Mouse (Mus musculus): ENCODE results near the gene Fam114a2.

Gene Fam114a2

GRCm38 (mm10) chr11:57519304-57519703 is 887 bp upstream of the Fam114a2 start:
- in situ Hi-C loops (cut with MboI, MseI): no loop called here

GRCm38 (mm10) chr11:57518751-57519148 is 333 bp upstream of the Fam114a2 start:
- in situ Hi-C loops (cut with MboI, MseI): no loop called here

GRCm38 (mm10) chr11:57516946-57517441 is 1.4 kb downstream of the Fam114a2 start:
- in situ Hi-C loops (cut with MboI, MseI): no loop called here

GRCm38 (mm10) chr11:57515218-57515617 is 3.2 kb downstream of the Fam114a2 start:
- in situ Hi-C loops (cut with MboI, MseI): no loop called here

- in situ Hi-C loops (cut with MboI, MseI): no loop called here
Measured at GRCm38 (mm10) chr11:57506899-57507298, 11.5 kb downstream of the Fam114a2 start.

GRCm38 (mm10) chr11:57503155-57503554 is 15.3 kb downstream of the Fam114a2 start:
- in situ Hi-C loops (cut with MboI, MseI): no loop called here

- in situ Hi-C loops (cut with MboI, MseI): no loop called here
Measured at GRCm38 (mm10) chr11:57498215-57498614, 20.2 kb downstream of the Fam114a2 start.

GRCm38 (mm10) chr11:57497701-57498100 is 20.7 kb downstream of the Fam114a2 start:
- in situ Hi-C loops (cut with MboI, MseI): no loop called here

- in situ Hi-C loops (cut with MboI, MseI): no loop called here
Measured at GRCm38 (mm10) chr11:57496462-57497039, 21.9 kb downstream of the Fam114a2 start.

GRCm38 (mm10) chr11:57488436-57488835 is 30.0 kb downstream of the Fam114a2 start:
- in situ Hi-C loops (cut with MboI, MseI): no loop called here

GRCm38 (mm10) chr11:57478077-57478476 is 40.3 kb downstream of the Fam114a2 start:
- in situ Hi-C loops (cut with MboI, MseI): no loop called here

- in situ Hi-C loops (cut with MboI, MseI): no loop called here
Measured at GRCm38 (mm10) chr11:57475119-57475518, 43.3 kb downstream of the Fam114a2 start.

- in situ Hi-C loops (cut with MboI, MseI): loop anchor here (25.0 kb wide), 1 partner anchor 1337 kb away; no protein-coding TSS in a partner anchor
Measured at GRCm38 (mm10) chr11:57474296-57474941, 44.0 kb downstream of the Fam114a2 start.

- in situ Hi-C loops (cut with MboI, MseI): loop anchor here (25.0 kb wide), 1 partner anchor 1334 kb away; no protein-coding TSS in a partner anchor
Measured at GRCm38 (mm10) chr11:57470979-57471378, 47.4 kb downstream of the Fam114a2 start.

GRCm38 (mm10) chr11:57470056-57470455 is 48.4 kb downstream of the Fam114a2 start:
- in situ Hi-C loops (cut with MboI, MseI): loop anchor here (25.0 kb wide), 1 partner anchor 1333 kb away; no protein-coding TSS in a partner anchor

- in situ Hi-C loops (cut with MboI, MseI): loop anchor here (5.0 to 25.0 kb wide), 2 partner anchors 46 to 1331 kb away; no protein-coding TSS in a partner anchor
Measured at GRCm38 (mm10) chr11:57468706-57469105, 49.7 kb downstream of the Fam114a2 start.

- in situ Hi-C loops (cut with MboI, MseI): loop anchor here (5.0 to 25.0 kb wide), 2 partner anchors 45 to 1330 kb away; no protein-coding TSS in a partner anchor
Measured at GRCm38 (mm10) chr11:57467159-57468110, 51.0 kb downstream of the Fam114a2 start.

- in situ Hi-C loops (cut with MboI, MseI): loop anchor here (5.0 to 25.0 kb wide), 2 partner anchors 44 to 1329 kb away; no protein-coding TSS in a partner anchor
Measured at GRCm38 (mm10) chr11:57465844-57466243, 52.6 kb downstream of the Fam114a2 start.

- in situ Hi-C loops (cut with MboI, MseI): loop anchor here (5.0 to 25.0 kb wide), 2 partner anchors 43 to 1328 kb away; no protein-coding TSS in a partner anchor
Measured at GRCm38 (mm10) chr11:57465025-57465424, 53.4 kb downstream of the Fam114a2 start.

- in situ Hi-C loops (cut with MboI, MseI): loop anchor here (25.0 kb wide), 1 partner anchor 1322 kb away; no protein-coding TSS in a partner anchor
Measured at GRCm38 (mm10) chr11:57459759-57460158, 58.7 kb downstream of the Fam114a2 start.

GRCm38 (mm10) chr11:57454421-57454820 is 64.0 kb downstream of the Fam114a2 start:
- in situ Hi-C loops (cut with MboI, MseI): loop anchor here (25.0 kb wide), 1 partner anchor 1317 kb away; no protein-coding TSS in a partner anchor
